Mouse (Mus musculus) embryonic fibroblast, embryonic 13.5 days (primary cell): Measurements from ENCODE around the gene Ccr7. TPM values are rescaled to one million over a fixed set of nuclear protein-coding genes. Genes with fewer than 3 reads are reported as not detected.

Experiments
- H3K27ac ChIP-seq: 2 replicates; pipeline ENCODE4 v1.5.1; 2012; ENCODE audit warnings: low read length, control low read depth, inconsistent platforms; ENCODE audit not compliant: insufficient read depth
- H3K4me1 ChIP-seq: 2 replicates; pipeline ENCODE4 v1.6.1; 2011; ENCODE audit warnings: low read length; ENCODE audit not compliant: control insufficient read depth, insufficient read depth
- H3K4me3 ChIP-seq: 2 replicates; pipeline ENCODE4 v1.5.1; 2011; ENCODE audit warnings: mild to moderate bottlenecking, control low read depth, low read length; ENCODE audit not compliant: insufficient read depth
- CTCF ChIP-seq: IDR thresholded peaks from 2 replicates; pipeline ENCODE4 v1.5.1; 2011; ENCODE audit warnings: mild to moderate bottlenecking, control low read depth, low read length, moderate library complexity, borderline replicate concordance; ENCODE audit not compliant: insufficient read depth
- POLR2A ChIP-seq: IDR thresholded peaks from 2 replicates; pipeline ENCODE4 v1.6.1; 2011; ENCODE audit warnings: low read depth, mild to moderate bottlenecking, control low read depth, low read length, moderate library complexity
- polyA plus RNA-seq: library from polyadenylated mRNA; stranded (reverse); fragments of >200 nt; gene quantifications from 2 replicates; pipeline ENCODE4 v1.2.4, GENCODE M21; 2011; ENCODE audit warnings: low read depth; ENCODE audit not compliant: missing spikeins, insufficient read length

The Ccr7 gene
- polyA plus RNA-seq, 1 experiment: not detected

DNA sequence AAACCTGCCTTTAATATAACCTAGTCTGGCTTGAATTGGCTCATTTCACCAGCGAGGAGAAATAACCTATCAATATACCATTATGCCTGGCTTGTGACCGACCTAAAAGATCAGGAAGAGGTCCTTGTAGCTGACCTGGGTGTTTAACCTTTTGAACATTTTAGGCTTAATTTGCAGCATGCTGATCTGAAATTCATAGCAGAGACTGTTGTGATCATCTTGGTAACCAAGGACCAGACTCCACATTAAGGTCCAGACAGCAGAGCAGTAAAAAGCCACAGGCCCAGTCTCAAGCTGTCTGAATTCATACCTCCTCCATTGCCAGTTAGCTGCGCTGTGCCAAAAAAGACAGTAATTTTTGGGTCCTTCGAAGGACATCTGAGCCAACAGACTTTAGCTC is 59.1 kb downstream of the Ccr7 start:
- Histone ChIP-seq H3K4me3 (no peak overlapping the region), H3K4me1 (no peaks in the 10 kb centered on the region; the same call in 1 of the 2 replicates), H3K27ac (no peak overlapping the region)
- TF ChIP-seq CTCF (no peak), POLR2A (no peak)

DNA sequence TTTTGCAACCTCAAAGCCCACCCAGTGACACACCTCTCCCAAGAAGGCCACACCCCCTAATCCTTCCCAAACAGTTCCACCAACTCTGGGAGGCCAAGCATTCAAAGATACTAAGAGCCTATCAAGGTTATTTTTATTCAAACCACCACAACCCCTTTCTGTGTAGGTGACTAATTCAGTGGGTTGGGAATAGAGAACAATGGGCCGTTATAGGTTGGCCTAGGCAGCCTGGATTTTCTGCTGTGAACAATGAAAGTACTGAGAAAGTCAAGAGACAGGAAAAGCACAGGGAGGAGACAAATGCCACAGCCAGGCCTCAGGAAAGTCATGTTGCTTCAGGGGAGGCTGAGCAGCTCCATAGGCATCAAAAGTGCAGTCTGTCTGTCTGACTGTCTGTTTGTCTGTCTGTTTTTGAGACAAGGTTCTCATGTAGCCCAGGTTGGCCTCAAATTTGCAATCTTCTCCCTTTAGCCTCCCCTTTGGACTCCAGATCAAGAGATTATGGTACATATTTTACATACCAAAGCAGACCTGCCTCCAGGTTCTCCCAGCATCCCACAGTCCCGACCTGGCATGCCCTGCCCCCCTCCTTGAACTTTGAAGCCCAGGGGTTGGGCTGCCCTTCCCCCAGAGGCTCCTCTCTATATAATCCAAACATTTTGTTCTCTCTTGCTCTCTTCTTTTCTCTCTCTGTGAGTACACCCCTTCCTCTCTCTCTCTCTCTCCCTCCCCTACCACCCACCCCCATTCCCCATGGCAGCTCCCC is 59.8 kb downstream of the Ccr7 start:
- Histone ChIP-seq H3K4me1 (no peaks in the 10 kb centered on the region; the same call in 1 of the 2 replicates), H3K27ac (no peak overlapping the region), H3K4me3 (no peak overlapping the region)
- no peak for TF ChIP-seq POLR2A
- no peak for TF ChIP-seq CTCF

Other genes with a start within 250 kb of the Ccr7 start
- 7.4 and 11.8 TPM in 2 replicates for gene Cdc6, start 247.3 kb downstream of the Ccr7 start, polyA plus RNA-seq
- 26.8 and 28.2 TPM in 2 replicates for gene Rara, start 227.3 kb downstream of the Ccr7 start, polyA plus RNA-seq
- not detected in 2 replicates for gene Gjd3, start 172.1 kb downstream of the Ccr7 start, polyA plus RNA-seq
- 141 and 227 TPM in 2 replicates for gene Top2a, start 130.9 kb downstream of the Ccr7 start, polyA plus RNA-seq
- 212 and 419 TPM in 2 replicates for gene Igfbp4, start 113.8 kb downstream of the Ccr7 start, polyA plus RNA-seq
- not detected in 2 replicates for gene Tns4, start 65.8 kb downstream of the Ccr7 start, polyA plus RNA-seq
- gene Smarce1, start 75.9 kb upstream of the Ccr7 start, polyA plus RNA-seq: 137 and 154 TPM in 2 replicates
- 0.49 TPM in 1 of 2 replicates, not detected in the other for gene Krt222, start 89.0 kb upstream of the Ccr7 start, polyA plus RNA-seq
- gene Krt24, start 130.2 kb upstream of the Ccr7 start, polyA plus RNA-seq: not detected in 2 replicates
- not detected in 2 replicates for gene Krt25, start 167.9 kb upstream of the Ccr7 start, polyA plus RNA-seq
- gene Krt26, start 182.9 kb upstream of the Ccr7 start, polyA plus RNA-seq: not detected in 2 replicates
- not detected in 2 replicates for gene Krt27, start 196.0 kb upstream of the Ccr7 start, polyA plus RNA-seq
- not detected in 2 replicates for gene Krt28, start 219.8 kb upstream of the Ccr7 start, polyA plus RNA-seq
- gene Krt10, start 234.3 kb upstream of the Ccr7 start, polyA plus RNA-seq: 4.0 and 4.5 TPM in 2 replicates